Mouse (Mus musculus) stomach, postnatal 0 days (tissue): ENCODE data around the gene Rac3.

ENCODE experiments used
- CTCF ChIP-seq: IDR thresholded peaks from 2 replicates; pipeline ENCODE4 v1.5.1; 2016; ENCODE audit warnings: antibody characterized with exemption, low read depth, mild to moderate bottlenecking, moderate library complexity
- EP300 ChIP-seq: optimal IDR thresholded peaks from 2 replicates; pipeline ENCODE3; 2016; ENCODE audit warnings: antibody characterized with exemption

GRCm38 (mm10) chr11:120721124-120722066 is at the start of gene Rac3:
- TF ChIP-seq EP300 (no peak), CTCF (no peak)
